Mouse (Mus musculus) embryonic facial prominence, embryonic 14.5 days (tissue): ENCODE data around the gene Pak1ip1. TPM values are rescaled to one million over a fixed set of nuclear protein-coding genes. Genes with fewer than 3 reads are reported as not detected.

Experiments used
- ATAC-seq: fragments of 200-750 bp; cut with Nextera tagmentation; 2 replicates; pipeline ENCODE4 v1.8.0; 2017; ENCODE audit warnings: low read depth, moderate number of reproducible peaks, moderate TSS enrichment
- DNase-seq: peaks from one replicate; pipeline ENCODE4 v3.0.0-alpha.2; 2015; ENCODE audit warnings: low spot score
- H3K27ac ChIP-seq: fragments of 300-500 bp; sonication (generic); replicated peaks from 2 replicates; pipeline ENCODE4 v1.5.1; 2014; ENCODE audit warnings: low read depth, mild to moderate bottlenecking, low read length, moderate library complexity
- H3K27me3 ChIP-seq: fragments of 300-500 bp; sonication (generic); replicated peaks from 2 replicates; pipeline ENCODE4 v1.6.1; 2014; ENCODE audit warnings: low read length; ENCODE audit not compliant: control insufficient read depth, insufficient read depth
- H3K36me3 ChIP-seq: fragments of 300-500 bp; sonication (generic); 2 replicates; pipeline ENCODE4 v1.6.1; 2014; ENCODE audit warnings: low read length, mixed read lengths; ENCODE audit not compliant: control insufficient read depth, insufficient read depth
- H3K4me1 ChIP-seq: fragments of 300-500 bp; sonication (generic); 2 replicates; pipeline ENCODE4 v1.6.1; 2014; ENCODE audit warnings: antibody characterized with exemption, low read length; ENCODE audit not compliant: control insufficient read depth, insufficient read depth
- H3K4me2 ChIP-seq: fragments of 300-500 bp; sonication (generic); 2 replicates; pipeline ENCODE4 v1.6.1; 2014; ENCODE audit warnings: low read depth, mild to moderate bottlenecking, low read length, moderate library complexity, mixed read lengths
- H3K4me3 ChIP-seq: fragments of 300-500 bp; sonication (generic); 2 replicates; pipeline ENCODE4 v1.5.1; 2014; ENCODE audit warnings: low read depth, mild to moderate bottlenecking, low read length
- H3K9ac ChIP-seq: fragments of 300-500 bp; sonication (generic); 2 replicates; pipeline ENCODE4 v1.6.1; 2014; ENCODE audit warnings: low read depth, mild to moderate bottlenecking, low read length, moderate library complexity, mixed read lengths
- H3K9me3 ChIP-seq: fragments of 300-500 bp; sonication (generic); 2 replicates; pipeline ENCODE4 v1.6.1; 2016; ENCODE audit warnings: low read length; ENCODE audit not compliant: control insufficient read depth
- WGBS: fragments of 180-500 bp; shearing (Covaris S2); extraction: QIAGEN DNeasy Blood & Tissue Kit; methylation state at CpG from one replicate; pipeline ENCODE4 v1.1.7; 2014; 5-methylcytosine and 5-hydroxymethylcytosine counted together
- polyA plus RNA-seq: library from polyadenylated mRNA; unstranded; fragments of >200 nt; fragmentation: Nextera tagmentation; extraction: Ambion mirVana; gene quantifications from 2 replicates; pipeline ENCODE4 v1.2.1, GENCODE M21; 2014

Pak1ip1 gene
- polyA plus RNA-seq, 1 experiment from 2014 or later: 58.7 TPM

DNA sequence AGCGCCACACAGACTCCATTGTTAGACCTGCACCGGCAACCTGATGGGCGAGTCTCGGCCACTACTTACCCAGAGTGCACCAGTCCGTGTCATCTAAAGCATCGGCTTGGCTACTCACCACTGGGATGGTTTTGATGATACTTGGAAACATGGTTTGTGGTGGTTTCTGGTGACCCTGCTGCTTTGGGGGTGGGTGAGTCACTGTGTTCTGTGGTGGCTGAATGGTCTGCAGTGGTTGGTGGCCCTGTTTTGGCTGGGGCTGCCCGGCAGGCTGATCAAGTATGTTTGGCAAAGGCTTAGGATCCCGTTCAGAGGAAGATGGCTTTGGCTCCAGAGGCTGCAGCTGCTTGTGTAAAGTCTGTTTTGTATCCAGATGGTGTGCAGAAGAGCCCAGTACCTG lies 45.1 kb downstream of the Pak1ip1 start:
- 86% methylated on average over 8 of the region's 8 CpGs for WGBS

DNA sequence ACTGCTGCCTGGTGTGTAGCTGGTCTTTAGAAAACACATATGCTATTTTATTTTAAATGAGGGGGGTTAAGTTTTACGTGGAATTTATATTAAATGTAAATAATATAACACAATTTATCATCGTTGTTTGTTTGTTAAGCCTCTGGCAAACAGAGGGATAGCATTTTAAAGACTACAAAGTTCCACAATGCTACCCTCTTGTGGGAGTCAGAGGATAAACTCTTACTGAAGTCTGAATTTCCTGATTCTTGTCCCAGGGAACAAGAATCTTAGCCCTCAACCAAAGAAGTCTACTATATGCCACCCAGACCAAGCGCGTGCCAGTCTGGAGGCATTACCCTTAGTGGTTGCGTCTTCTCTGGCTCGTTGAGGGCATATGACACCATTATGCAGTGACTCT lies 46.5 kb downstream of the Pak1ip1 start:
- Histone ChIP-seq H3K4me3 (no peak overlapping the region), H3K36me3 (no peaks in the 10 kb centered on the region), H3K4me1 (no peaks in the 10 kb centered on the region), H3K4me2 (no peak overlapping the region), H3K27ac (no peak overlapping the region), H3K27me3 (no peaks in the 10 kb centered on the region), H3K9me3 (no peaks in the 10 kb centered on the region), H3K9ac (no peak overlapping the region)
- no peak for DNase-seq
- no peak for ATAC-seq
- WGBS: 83% methylated on average over 6 of the region's 6 CpGs

More for the DNA sequence above, 45.1 kb downstream of the Pak1ip1 start:
- no peaks in the 10 kb centered on the region for H3K4me1 ChIP-seq
- ATAC-seq (no peak), DNase-seq (no peak)
- H3K9ac ChIP-seq: no peak overlapping the region
- no peaks in the 10 kb centered on the region for H3K36me3 ChIP-seq
- H3K9me3 ChIP-seq: no peaks in the 10 kb centered on the region
- H3K4me2 ChIP-seq: no peak overlapping the region
- H3K27ac ChIP-seq: no peak overlapping the region
- H3K27me3 ChIP-seq: no peaks in the 10 kb centered on the region
- no peak overlapping the region for H3K4me3 ChIP-seq

DNA sequence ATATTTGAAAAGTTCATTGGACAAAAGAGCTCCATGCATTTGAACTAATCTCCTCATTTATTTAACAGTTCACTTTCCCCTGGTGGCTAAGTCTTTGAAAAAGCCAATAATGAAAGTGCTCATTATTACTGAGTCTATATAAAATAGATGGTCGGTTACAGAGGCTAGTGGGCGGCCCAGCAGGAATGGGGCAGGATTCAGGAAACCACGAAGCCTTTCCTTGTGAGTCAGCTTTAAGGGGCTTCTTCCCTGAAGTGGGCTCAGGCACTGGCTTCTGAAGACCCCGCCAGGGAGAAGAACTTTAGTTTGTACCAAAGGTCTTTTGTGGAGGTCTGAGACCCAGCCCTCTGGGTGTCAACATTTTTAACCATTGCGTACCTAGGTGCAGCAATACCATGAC lies 51.1 kb downstream of the Pak1ip1 start:
- Histone ChIP-seq H3K9me3 (no peaks in the 10 kb centered on the region), H3K4me3 (no peak overlapping the region), H3K36me3 (no peaks in the 10 kb centered on the region), H3K9ac (no peak overlapping the region), H3K4me1 (no peaks in the 10 kb centered on the region), H3K27ac (no peak overlapping the region), H3K27me3 (no peaks in the 10 kb centered on the region), H3K4me2 (no peak overlapping the region)
- WGBS: 67% methylated on average over 5 of the region's 5 CpGs
- DNase-seq (no peak), ATAC-seq (no peak)

Other genes starting within 250 kb of the Pak1ip1 start
- gene Gcnt2, start 141.3 kb upstream of the Pak1ip1 start, polyA plus RNA-seq: 6.0 and 6.2 TPM in 2 replicates
- gene Tmem14c, start 15.3 kb downstream of the Pak1ip1 start, polyA plus RNA-seq: 216 and 223 TPM in 2 replicates
- 1.5 and 2.9 TPM in 2 replicates for gene Mak, start 78.7 kb downstream of the Pak1ip1 start, polyA plus RNA-seq
- gene Gcm2, start 110.0 kb downstream of the Pak1ip1 start, polyA plus RNA-seq: 0.08 TPM in 2 replicates
- gene Sycp2l, start 113.3 kb downstream of the Pak1ip1 start, polyA plus RNA-seq: 0.08 TPM in 1 of 2 replicates, not detected in the other
- gene Elovl2, start 219.4 kb downstream of the Pak1ip1 start, polyA plus RNA-seq: 2.8 and 4.0 TPM in 2 replicates
- 16.2 and 19.8 TPM in 2 replicates for gene Smim13, start 248.8 kb downstream of the Pak1ip1 start, polyA plus RNA-seq